Mouse (Mus musculus) Patski (cell line): Measurements from ENCODE around the gene Letmd1. TPM values are rescaled to one million over a fixed set of nuclear protein-coding genes. Genes with fewer than 3 reads are reported as not detected.
A peak's percentile ranks its signal among the peaks of the same experiment; 100 is the strongest.
"Not testable (repeated sequence)": the region's sequence is repeated elsewhere in the genome, so short reads cannot be mapped to it uniquely, and the experiment has no call there.

Experiments
- ATAC-seq: fragments of 100-300 bp; one replicate; pipeline ENCODE4 v1.8.0; 2021
- CTCF ChIA-PET: fragments of 350-600 bp; sonication (Branson Sonifier 250); formaldehyde crosslinking; loops from one replicate; lab custom pipeline; 2022; ENCODE audit warnings: inconsistent platforms; lab: Charles Lee
- POLR2A ChIA-PET: fragments of 350-600 bp; sonication (Branson Sonifier 250); formaldehyde crosslinking; loops from one replicate; lab custom pipeline; 2022; ENCODE audit warnings: antibody characterized with exemption, inconsistent platforms; lab: Charles Lee
- DNase-seq: peaks from one replicate; pipeline ENCODE4 v3.0.0-alpha.2; 2011; ENCODE audit warnings: low read depth, low spot score
- H3K27me3 ChIP-seq: fragments of 371-371 bp; one replicate; pipeline ENCODE4 v1.5.1; 2021
- CTCF ChIP-seq: fragments of 100-300 bp; IDR thresholded peaks from one replicate; pipeline ENCODE4 v1.5.1; 2021
- in situ Hi-C: fragments of 300-500 bp; cut with MboI; formaldehyde crosslinking; loops from 3 replicates; pipeline ENCODE4 v1.11.1; 2018; ENCODE audit warnings: low pct_unique_long_range_greater_than_20kb, mixed read lengths
- polyA plus RNA-seq: library from polyadenylated mRNA; unstranded; gene quantifications from one replicate; pipeline ENCODE4 v1.2.3, GENCODE M21; 2021

Letmd1 gene
- 52.3 TPM for polyA plus RNA-seq

DNA sequence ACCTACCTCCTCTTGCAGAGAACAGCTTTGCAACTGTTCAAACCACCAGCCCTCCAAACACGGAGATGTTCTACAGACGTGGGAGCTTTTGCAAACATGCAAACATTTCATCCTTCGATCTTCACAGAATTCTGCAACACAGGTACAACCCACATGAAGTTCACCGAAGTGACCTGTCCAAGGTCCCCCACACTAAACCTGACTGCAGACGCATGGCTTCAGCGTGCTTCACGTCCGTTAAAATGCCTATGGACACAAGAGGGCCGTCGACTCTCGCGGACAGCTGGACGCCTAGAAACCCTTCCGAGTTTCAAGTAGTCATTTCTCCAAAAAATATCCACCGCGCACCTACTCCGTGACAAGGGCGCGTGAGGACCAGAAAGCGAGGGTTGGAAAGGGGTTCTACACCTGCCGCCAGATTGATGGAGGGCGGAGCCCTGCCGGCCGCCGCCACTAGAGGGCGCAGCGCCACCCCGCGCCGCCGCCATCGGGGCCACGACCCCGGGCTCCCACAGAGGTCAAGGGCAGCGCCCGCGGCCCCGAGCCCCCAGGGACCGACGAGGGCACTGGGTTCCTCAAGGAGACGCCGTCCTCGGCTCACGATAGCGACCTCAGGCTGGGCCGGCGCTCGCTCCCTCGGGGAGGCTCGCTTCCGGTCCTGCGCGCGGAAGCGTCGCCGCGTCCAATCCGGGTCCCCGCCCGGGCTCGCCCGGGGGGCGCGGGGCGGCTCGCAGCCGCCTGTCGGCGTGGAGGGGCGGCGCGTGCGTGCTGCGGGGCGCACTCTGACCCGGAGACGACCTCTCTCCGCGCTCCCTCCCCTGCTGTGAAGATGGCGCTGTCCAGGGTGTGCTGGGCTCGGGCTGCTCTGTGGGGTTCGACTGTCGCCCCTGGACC, at the start of gene Letmd1:
Gene Letmd1 (plus strand): TSS at position 729 of the 894 bp plus-strand sequence.
- peak; percentile 81 for ATAC-seq
- no peaks in the 10 kb centered on the region for H3K27me3 ChIP-seq
- in situ Hi-C loops = no loop called here
- CTCF ChIA-PET = interaction anchor here (0.7 to 1.9 kb wide), 5 partner anchors 13 to 143 kb away, joined by 3 to 8 read pairs (median 4); no protein-coding TSS in a partner anchor
- TF ChIP-seq CTCF = no peak
- no peak for DNase-seq
- POLR2A ChIA-PET = interaction anchor here (0.9 to 1.4 kb wide), 4 partner anchors 10 to 26 kb away, joined by 3 to 5 read pairs (median 4); no protein-coding TSS in a partner anchor

- H3K27me3 ChIP-seq = no peaks in the 10 kb centered on the region
- in situ Hi-C loops = no loop called here
- CTCF ChIA-PET = no interaction called here
- TF ChIP-seq CTCF = no peak
- ATAC-seq (no peak), DNase-seq (no peak)
- POLR2A ChIA-PET = interaction anchor here (1.5 kb wide), 1 partner anchor 17 kb away, joined by 4 read pairs; no protein-coding TSS in a partner anchor
Measured at GRCm38 (mm10) chr15:100419311-100419710, 49.5 kb upstream of the Letmd1 start.

DNA sequence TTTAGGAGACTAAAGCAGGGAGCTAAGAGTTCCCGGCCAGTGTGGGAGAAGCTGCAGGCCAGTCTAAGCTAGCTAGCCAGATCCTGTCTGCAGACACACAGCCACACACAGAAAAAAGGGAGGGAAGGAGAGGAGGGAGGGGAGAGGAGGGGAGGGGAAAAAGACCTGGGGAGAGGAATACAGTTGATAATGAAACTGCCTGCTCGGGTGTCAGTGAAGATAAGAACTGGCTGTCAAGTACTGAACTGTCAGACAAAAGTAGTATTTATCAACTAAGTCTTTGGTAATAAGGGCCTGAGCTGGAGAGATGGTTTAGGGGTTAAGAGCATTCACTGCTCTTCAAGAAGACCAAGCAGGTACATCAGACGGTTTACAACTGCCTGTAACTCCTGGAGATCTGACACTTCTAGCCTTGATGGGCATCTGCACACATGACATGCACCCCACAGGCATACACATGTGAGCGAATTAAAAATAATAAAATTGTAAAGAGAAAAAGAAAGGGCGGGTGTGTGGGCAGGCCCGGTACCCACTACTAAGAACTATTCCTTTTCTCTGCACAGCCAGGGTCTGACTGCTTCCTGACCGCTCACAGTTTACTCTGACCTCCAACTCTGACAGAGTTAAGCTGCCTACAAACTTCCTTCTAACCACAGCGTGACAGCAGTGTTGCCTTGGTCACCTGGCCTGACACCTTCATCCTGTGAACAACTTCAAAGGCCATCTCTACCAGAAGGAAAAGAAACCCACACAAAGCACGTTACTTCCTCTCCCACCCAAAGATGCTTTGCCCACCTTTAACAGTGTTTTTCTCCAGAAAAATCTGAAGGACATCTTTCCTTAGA, 48.7 kb upstream of the Letmd1 start:
- ATAC-seq (no peak), DNase-seq (no peak)
- ChIA-PET POLR2A (interaction anchor here (1.5 kb wide), 1 partner anchor 18 kb away, joined by 4 read pairs; no protein-coding TSS in a partner anchor), CTCF (interaction anchor here (1.0 kb wide), 1 partner anchor 29 kb away, joined by 3 read pairs; no protein-coding TSS in a partner anchor)
- no peaks in the 10 kb centered on the region for H3K27me3 ChIP-seq
- TF ChIP-seq CTCF = no peak
- in situ Hi-C loops = no loop called here

DNA sequence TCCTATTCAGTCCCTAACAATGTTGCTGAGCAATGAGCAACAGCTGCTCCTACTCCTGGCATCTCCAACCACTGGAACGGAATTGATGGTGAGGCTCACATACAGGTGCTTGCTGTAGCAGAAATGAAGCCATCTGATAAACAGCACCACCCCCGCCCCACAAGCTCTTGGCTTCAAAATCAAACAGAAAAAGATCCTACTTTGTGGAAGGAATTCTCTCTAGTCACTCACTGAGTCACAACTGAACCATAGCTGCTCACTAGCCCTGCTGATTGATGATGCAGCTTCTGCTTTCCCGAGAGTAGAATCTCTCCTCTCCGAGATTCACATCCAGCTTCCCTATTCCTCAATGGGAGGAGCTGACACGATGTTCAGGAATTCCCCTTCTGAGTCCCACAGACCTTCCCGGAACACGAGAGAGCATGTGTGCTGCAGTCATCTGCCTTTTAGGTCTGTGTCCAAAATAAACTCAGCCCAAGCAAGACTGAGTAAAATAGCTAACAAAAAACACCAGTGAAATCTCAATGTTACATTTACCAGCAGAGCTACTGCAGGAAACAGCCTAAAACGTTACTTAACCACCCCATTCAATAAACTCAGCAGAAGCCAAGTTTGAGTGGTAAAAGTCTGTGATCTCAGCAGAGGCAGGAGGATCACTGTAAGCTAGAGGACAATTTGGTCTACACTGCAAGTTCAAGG, 47.6 kb upstream of the Letmd1 start:
- in situ Hi-C loops = no loop called here
- ChIA-PET CTCF (interaction anchor here (0.7 to 1.8 kb wide), 7 partner anchors 9 to 100 kb away, joined by 3 to 4 read pairs (median 3); no protein-coding TSS in a partner anchor), POLR2A (no interaction called here)
- H3K27me3 ChIP-seq = no peaks in the 10 kb centered on the region
- ATAC-seq = peak; percentile 49
- DNase-seq = no peak
- TF ChIP-seq CTCF = no peak

GRCm38 (mm10) chr15:100421758-100422197, 47.0 kb upstream of the Letmd1 start, which contains the start of gene Gm5475:
TSS of gene Gm5475 (plus strand) at chr15:100422147.
- CTCF ChIA-PET = interaction anchor here (0.7 to 1.8 kb wide), 6 partner anchors 10 to 101 kb away, joined by 3 to 4 read pairs (median 3); no protein-coding TSS in a partner anchor
- in situ Hi-C loops, DNase-seq, ATAC-seq, H3K27me3 ChIP-seq, POLR2A ChIA-PET: not testable (repeated sequence)

DNA sequence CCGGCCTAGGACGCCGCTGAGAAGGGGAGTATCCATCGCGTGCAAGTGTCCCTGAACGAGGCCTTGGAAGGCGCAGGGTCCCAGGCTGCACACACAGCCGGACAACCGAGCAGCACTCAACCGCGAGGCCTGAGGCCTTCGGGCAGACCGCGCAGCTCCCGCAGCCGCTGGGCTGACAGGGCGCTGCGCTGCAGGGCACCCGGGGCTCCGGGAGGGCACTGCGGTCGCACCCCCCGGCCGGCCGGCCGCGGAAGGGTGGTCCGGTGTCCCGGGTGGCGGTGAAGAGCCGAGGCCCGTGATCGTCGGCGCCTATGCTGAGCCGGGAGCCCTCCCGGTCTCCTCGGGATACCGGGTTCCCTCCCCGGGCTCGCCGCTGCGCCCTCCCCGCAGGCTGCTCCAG, 46.3 kb upstream of the Letmd1 start:
- POLR2A ChIA-PET = no interaction called here
- DNase-seq = no peak
- ATAC-seq = peak; percentile 13

DNA sequence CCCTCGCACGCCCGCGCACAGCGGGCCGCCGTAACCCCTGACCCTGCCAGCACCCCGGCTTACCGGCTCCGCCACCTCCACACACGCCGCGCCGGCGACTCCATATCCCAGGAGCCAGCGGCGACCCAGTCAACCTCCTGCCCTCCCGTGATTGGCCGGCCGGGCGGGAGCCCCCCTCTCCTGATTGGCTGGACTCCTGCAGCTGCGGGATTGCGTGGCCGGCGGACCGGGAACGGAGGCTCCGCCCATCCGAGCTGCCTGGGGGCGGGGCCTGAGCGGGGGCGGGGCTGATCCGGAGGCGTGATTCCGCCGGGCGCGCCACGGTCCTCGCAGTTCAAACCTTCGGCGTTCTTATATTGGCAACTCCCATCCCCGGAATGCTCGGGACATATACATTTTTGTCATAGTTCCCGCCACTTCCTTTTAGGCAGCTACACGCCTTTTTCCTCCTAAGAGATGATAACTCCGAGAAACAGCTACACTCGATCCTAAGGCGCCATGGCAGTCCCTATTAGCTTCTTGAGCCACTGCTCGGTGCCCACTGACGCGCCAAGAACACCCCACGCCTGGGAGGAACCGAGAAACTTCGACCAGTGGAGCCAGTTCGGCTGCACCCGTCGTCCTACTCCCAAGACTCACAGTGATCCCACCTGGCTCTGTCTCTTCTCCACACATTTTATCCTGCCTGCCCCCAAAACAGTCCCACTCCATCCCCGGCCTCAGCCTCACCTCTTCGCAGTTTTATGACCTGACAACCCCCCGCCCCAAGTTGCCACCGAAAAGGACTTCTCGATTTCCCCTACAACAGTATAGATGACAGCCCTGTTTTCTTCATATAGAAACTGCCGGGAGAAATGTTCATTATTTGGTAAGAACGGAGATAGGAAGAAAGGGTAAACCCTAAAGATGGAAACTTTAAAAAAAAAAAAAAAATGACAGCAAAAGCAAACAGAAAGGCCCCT, 45.6 kb upstream of the Letmd1 start:
- no peak for DNase-seq
- peak; percentile 88 for ATAC-seq
- no peak for TF ChIP-seq CTCF
- in situ Hi-C loops = no loop called here
- CTCF ChIA-PET = interaction anchor here (1.4 to 1.8 kb wide), 2 partner anchors 14 to 20 kb away, joined by 3 to 4 read pairs; no protein-coding TSS in a partner anchor
- H3K27me3 ChIP-seq = no peaks in the 10 kb centered on the region
- POLR2A ChIA-PET = interaction anchor here (0.6 to 1.1 kb wide), 4 partner anchors 9 to 450 kb away, joined by 3 to 5 read pairs (median 4); no protein-coding TSS in a partner anchor

More for the DNA sequence above, 46.3 kb upstream of the Letmd1 start:
- CTCF ChIA-PET = interaction anchor here (1.4 to 1.8 kb wide), 2 partner anchors 14 to 35 kb away, joined by 3 to 4 read pairs; no protein-coding TSS in a partner anchor
- in situ Hi-C loops = no loop called here
- no peak for TF ChIP-seq CTCF
- H3K27me3 ChIP-seq = no peaks in the 10 kb centered on the region

DNA sequence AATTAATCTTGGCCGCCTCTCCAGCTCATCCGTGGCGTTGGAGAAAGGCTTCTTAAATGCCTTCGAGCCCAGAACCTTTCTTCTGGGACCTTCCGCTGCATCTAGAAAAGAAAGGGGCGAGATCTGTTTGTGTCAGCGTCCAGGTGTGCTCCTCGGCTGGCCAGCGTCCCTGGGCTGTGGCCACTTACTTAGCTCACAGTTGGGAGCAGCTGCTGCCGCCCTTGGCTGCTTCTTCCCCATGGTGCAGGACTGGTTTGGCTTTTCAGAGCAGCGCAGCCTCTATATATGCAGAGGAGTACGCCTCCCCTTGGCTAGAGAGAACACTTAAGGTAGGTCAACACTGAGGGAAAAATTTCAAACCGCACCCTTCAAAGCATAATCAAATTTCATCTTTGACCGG, 44.9 kb upstream of the Letmd1 start:
- ChIA-PET CTCF (interaction anchor here (1.1 to 1.4 kb wide), 2 partner anchors 20 to 21 kb away, joined by 3 read pairs; no protein-coding TSS in a partner anchor), POLR2A (interaction anchor here (0.6 to 1.1 kb wide), 3 partner anchors 33 to 450 kb away, joined by 3 to 5 read pairs (median 3); no protein-coding TSS in a partner anchor)
- in situ Hi-C loops = no loop called here
- no peak for ATAC-seq
- no peak for TF ChIP-seq CTCF
- DNase-seq = no peak
- no peaks in the 10 kb centered on the region for H3K27me3 ChIP-seq
